Mouse (Mus musculus) lung, postnatal 4 days (tissue): ENCODE measurements at regions not wholly inside any gene's neighbourhood (a gene's known extent, or its start where the extent isn't known, plus 50 kb on each side); places are given as distances from the start of the nearest gene placed in this dataset.

ENCODE experiments used
- DNase-seq, 2 experiments: peaks; one replicate each; pipeline ENCODE4 v3.0.0; 2021

DNA sequence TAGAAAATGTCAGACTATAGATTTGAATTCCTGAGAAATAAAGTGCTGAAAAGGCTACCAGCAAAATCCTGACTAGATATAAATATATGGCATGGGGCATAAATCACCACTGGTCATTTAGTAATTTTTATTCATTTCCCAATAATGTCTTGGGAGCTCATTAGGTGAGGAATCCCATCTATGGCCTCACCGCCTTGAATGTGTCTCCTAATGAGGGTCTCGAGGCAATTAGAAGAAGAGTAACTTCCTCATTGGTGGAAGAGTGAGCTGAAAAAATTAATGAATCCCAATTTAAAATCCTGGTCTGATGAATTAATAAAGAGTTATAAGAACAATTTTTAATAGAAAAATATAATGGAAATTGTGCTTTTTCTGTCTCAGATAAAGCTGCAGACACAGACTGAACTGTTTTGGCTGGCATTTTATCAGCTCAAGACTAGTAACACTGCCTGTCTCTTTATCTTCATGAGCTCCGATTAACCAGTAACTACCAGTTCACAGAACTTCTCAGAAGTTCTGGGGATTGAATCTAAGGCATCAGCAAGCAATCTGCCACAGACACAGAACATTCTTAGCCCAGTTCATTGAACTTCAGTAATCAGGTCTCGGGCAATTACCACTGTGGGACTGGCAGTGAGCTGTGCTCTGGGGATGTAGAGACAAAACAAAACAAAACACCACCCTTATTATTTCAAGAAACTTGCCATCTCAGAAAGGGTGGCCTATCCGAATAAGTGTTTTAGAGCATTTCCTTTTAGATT is 170.7 kb downstream of the Plpp3 start:
- DNase-seq = no peak

DNA sequence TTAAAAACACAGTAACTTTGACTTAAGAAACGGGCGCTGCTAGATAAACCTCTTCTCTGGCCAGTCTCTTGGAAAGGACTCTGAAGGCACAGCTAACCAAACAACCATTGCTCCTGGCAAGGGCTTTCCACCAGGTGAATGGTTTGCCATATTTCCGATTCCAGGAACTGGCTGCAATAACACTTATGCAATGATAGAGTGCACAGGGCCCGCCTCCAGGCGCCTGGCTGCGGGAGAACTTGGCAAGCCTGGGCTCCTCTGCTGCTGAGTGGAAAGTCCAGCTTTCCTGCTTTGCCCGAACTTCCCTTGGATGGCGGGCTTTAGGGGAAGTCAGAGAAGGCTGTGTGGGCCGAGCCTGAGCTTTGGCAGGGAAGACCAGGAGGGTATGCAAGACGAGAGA is 171.6 kb downstream of the Plpp3 start:
- peak; percentile 66 to 82 for DNase-seq

DNA sequence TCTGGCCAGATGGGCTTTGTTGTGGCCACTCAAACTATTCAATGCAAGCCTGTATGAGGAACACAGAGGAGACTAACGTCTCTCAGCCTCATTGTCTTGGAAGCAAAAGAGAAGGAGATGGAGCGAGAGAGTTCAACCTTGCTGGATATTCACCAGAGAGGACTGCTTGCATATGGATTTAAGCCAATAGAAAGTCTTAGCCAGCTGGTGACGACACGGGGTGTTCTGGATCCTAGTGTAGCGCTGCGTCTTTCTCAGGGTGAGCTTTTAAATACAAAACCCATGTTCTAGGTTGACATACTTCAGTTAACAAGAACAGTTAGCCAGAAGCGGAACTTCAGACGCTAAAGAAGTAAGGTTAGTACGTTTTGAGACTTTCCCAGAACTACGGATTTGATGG is 174.9 kb downstream of the Plpp3 start:
- DNase-seq = no peak

DNA sequence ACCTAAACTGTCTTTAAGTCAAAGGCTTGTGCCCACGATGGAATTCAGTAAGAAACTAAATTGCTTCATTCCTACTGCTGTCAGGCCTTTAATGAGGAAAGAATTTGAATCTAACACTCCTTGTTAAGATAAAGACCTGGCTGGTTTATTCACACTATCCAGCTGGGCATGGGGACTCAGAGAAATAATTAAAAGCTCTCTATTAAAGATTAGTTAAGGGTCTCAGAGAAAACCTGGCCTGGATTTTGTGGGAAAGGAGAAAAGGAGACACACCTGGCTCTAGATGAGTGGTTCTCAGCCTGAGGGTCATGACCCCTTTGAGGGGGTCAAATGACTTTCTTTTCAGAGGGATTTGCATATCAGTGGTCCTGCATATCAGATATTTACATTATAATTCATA is 178.7 kb downstream of the Plpp3 start:
- no peak for DNase-seq

DNA sequence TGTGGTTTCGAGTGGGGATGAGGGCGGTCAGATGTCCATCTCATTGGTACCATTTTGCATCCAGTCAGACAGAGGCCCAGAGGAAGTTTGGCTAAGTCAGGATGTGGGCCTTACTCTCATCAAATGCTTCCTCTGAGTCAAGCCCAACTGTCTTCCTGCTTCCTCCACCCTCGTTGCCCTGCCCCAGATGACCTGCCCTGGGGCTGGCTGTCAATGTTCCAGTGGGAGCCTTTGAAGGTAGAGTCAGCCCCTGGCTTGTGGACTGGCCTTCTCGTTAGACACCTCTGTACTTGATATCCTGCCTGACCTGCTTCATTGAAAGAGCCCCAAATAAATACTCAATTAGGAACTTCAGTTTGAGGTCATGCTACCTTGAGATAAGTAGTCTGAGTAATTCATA is 179.4 kb downstream of the Plpp3 start:
- DNase-seq = no peak

DNA sequence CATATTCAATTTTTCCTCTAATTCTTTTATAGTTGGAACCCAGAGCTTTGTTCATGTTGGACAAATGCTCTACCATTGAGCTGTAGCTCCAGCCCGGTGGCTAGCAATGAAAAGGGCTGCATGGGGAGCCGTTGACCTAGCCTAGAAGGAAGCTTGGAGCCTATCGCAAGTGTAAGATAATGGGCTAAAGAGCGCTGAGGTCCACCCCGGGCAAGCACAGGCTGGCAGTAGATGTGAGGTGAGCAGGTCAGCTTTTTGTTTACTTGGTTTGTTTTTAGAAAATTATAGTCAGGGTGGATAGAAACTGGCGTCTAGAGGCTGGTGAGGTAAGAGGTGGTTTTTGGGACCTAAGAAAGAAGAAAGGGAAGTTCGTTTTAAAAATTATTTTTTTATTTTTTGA is 181.0 kb downstream of the Plpp3 start:
- no peak for DNase-seq

DNA sequence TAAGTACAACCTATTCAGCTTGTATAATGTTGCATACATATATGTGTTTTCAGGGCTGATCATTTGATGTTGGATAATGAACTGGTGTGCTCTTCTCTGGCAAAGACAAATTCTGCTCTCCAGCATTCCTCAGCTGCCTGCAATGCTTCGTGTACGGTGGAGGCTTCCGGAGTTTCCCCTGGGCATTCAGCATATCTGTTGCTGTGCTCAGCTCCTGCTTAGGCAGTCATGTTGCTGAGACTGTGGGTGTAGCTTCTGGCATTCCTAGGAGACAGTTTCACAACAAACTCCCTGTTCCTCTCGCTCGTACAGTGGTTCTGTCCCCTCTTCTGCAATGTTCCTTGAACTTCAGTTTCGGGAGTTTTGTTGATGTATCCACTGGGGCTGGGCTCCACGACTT is 181.7 kb downstream of the Plpp3 start:
- no peak for DNase-seq

DNA sequence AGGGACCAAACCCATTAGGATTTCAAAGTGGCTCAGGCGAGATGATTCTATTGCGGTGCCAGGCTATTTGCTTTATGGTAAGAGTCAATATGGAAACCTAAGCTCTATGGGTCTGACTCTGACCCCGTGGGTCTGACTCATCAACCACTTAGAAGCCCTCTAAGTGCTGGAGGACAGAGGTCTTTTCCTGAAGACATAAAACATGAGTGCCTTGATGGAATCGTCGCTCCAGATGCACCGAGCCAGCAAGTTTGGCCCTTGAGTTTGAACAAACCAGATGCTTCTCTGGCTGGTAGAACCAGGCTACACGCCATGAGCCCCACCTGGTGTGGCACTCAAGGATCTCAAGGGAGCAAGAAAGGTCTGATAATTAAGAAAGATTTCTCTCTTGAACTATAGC is 184.1 kb downstream of the Plpp3 start:
- DNase-seq = no peak

DNA sequence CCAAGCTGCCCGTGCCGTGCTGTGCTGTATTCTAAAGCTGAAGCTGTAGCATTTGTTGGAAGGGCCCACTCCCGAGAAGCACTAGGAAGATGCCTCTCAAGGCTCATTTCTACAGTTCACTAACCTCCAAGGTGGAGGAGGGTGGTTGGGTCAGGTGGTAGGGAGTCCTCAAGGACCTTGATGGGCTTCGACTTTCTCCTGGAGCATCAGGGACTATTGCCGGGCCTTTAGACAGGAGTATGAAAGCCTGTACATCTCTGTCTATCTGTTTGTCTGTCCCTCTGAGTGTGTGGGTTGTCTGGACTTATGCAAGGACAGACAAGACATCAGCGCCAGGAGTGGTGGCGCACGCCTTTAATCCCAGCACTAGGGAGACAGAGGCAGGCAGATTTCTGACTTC is 189.7 kb downstream of the Plpp3 start:
- no peak for DNase-seq

DNA sequence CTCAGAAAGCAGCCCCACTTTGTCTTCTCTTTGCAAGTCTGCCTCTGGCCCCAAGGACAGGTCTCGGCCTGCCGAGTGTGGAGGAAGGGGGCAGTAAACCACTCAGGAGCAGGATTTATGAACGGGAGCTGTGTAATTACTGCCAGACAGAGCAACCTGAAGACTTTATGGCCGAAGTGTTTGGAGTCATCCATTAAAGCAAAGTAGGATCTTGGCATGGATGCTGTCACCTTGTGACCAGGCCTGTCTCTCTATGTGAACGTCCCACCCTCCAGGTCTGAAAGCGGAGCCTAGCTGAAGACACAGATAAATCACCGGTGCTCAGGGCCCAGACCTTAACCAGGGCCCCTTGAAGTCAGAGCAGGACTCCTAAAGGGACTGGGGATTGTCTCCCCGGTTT is 190.8 kb downstream of the Plpp3 start:
- no peak for DNase-seq

DNA sequence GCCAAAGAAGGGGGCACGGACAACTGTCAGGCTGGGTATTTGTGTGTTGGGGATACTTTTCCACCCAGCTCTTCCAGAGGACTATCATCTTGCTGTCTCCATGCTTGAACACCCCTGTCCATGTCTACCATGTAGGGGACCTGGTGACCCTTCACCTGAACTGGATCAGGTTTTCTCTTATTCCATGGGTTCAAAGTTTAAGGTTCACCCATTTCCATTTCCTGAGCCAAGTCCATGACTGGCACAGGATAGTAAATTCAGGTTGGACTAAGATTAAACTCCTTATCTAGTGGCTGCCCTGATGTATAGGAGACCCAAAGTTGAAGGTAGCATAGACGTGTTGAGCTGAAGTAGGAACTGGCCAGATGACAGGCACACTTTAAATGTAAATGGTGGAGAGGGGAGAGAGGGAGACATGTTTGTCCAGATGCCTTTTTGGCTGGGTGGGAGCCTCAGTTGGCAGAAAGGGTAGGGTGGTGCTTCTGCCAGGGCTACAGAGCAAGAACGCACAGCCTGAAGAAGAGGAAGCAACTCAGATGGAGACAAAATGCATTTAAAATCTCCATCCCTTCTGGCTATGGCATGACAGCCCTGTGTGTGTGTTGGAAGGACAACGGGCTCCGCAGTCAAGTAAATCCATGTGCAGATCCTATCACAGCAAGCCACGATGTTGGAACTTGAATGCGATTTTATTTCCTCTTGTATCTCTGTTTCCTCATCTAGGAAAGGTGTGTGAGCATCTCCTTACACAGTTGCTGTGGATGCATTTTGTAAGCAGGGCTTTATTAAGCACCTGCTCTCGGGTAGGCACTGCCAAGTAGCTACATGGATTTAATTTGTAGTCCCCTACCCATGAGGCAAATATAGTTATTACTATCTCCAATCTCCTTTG is 192.4 kb downstream of the Plpp3 start:
- DNase-seq = no peak

DNA sequence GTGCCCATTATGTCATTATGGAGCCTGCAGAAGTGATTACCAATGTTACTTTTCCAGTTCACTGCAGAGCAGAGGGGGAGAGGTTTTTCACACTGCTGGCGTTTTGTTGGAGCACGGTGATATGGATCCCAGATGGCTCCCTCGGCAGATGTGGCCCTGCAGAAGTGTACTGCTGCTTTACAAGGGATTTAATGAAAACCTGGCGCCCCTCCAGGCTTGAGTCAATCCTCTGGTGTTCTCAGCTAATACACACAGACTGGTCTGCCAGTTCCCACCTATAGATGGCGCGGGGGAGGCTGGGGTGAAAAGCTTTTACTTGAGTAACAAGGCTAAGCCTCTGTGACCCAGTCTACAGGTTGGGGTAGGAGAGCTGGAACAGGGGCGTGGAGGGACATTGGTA is 195.2 kb downstream of the Plpp3 start:
- DNase-seq = peak; percentile 28 to 63

DNA sequence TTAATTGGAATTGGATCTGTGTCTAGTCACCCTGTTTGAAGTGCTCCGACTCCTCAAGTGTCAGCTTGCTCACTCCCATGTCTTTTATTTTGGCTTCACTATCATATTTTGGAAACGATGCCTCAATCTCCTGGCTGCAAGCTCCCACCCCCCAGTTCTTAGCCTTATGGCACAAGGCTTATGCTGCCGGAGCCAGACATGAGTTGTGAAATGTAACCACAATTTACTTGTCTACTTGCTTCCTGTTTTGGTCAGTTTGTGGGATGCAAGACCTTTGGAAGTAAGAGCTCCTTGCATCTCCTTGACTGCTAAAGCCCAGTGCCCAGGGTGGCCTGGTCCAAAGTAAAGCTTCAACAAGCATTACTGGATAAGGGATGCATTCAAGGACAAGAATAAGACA is 195.8 kb downstream of the Plpp3 start:
- DNase-seq = no peak

DNA sequence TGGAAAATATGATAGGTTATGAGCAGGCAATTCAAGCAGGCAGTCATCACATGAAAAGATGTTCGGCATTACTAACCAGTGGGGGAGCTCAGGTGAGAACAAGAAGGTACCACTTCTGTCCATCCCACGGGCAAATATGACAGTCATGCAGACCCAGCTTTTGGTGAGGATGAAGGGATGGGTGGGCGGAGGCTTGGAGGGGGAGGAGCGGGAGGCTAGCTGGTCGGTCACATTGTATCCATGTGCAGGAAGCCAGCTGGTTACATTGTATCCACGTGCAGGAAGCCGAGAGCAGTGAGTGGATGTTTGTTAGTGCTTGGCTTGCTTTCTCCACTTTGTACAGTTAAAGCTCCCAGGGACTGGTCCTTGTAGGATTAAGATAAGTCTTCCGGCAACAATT is 196.9 kb downstream of the Plpp3 start:
- no peak for DNase-seq

DNA sequence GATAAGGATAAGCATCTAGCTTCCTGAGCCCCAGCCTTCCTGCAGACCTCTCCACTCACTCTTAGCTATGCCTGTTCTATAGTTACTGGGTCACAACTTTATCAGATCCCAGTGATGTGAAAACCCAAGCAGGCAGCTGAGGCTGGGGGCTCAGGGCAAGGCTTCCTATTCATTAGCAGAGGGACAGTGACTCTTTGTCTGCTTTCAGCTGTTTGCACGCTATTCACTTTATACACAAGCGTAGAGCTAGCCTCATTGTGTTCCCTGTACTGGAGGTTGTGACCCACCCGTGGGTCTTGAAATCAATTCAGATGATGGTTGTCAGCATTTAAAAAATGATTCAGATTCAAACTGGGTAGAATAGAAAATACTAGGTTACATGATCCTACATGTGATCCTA is 199.5 kb downstream of the Plpp3 start:
- no peak for DNase-seq

DNA sequence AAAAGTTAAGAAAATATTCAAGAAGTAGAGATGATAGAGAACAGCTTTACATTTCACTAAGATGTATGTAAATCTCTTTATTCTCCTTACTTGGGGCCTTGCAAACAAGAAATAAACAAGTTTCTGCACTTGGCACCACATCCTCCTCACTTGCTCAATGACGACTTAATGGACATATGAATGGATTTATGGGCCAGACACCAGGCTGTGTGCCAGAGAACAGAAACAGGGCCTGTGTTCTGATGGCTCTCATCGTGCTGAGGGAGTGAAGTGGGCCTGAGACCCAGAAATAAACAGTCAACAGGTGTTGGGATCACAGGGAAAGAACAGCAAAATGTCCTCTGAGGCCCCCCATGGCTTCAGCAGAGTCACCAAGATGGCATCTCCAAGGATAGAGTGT is 201.6 kb downstream of the Plpp3 start:
- DNase-seq = peak in 1 of 2 experiments; percentile 39

DNA sequence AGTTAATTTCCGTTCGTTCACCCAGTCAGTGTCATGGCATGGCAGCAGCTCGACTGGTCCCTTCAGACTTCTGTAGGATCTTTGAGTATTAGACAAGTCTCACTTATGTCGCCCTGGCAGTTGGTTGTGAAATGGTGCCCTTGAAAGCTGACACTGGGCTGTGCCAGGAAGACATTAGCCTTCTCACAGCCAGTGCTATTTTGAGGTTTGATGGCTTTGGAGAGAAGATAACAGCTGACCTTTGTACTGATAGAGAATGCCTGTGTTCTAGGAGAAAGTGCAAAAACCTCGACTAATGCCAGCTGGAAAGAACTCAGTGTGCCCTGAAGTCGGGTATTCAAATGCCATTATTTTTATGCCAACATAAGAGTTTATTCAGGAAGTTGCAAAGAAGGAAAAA is 207.3 kb downstream of the Plpp3 start:
- DNase-seq = no peak

DNA sequence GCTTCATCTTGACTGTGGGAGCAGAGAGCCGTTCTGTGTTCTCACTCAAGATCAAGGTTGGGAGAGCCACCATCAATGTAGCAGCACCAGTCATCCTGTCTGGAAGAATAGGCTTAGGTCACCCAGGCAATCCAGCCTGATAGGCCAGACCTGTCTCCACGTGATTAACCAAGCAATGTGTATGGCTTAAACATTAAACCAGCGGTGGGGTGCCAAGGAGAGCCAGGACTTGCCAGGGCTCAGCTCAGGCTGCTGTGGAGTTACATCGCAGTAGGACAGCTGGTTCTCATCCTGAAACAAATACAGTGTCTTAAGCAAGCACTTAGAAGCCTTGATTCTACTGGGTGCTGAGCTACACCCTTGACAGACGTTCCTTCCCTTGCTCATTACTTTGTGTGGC is 207.9 kb downstream of the Plpp3 start:
- DNase-seq = peak; percentile 28 to 68

DNA sequence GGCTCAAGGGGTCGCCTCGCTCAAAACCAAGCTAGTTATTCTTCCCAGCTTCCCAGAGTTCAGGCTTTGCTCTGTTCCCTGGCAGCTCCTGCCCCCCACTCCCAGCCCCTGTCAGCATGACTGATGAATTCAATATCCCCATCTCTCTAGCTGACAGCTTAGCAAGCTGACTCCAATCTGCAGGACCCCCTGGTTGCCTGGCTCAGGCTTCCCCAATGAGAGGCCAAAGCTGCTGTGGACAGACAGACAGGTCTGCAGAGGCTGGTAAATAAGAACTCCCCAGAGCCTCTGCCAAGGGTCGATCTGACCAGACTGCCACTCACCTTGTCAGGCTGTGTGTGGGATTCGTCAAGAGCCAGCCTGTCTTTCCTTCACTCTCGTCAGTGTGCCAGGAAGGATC is 219.4 kb downstream of the Plpp3 start:
- no peak for DNase-seq

DNA sequence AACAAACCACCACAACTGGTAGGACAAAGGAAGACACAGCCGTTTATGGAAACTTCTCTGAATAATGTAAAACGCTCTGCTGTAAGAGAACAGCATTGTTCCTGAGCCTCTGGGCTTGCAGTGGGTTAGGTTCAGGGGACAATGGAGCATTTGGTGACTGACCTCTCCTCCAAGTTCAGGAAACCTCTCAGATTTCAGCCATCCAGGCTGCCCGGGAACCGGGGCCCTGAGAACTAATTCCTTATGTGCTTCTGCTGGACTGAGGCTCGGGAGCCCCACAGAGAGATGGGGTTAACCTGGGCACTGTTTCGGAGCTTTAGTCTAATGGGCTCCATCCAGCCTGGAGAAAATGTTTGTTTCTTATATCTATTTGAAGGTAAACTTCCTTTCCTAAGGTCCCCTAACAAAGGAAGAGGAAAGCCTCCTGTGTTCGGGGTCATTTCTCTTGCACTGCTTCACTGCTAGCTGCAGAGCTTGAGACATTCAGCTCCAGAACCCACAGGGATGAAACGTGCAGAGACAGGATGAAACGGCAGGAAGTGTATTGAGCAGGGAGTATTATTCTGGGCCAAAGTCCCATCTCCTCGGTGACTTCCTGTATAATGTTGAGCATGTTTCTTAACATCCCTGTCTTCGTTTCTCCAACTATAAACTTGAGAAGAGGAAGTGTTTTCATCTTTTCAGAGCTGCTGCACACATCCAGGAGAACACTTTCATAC is 220.5 kb downstream of the Plpp3 start:
- peak in 1 of 2 experiments; percentile 26 for DNase-seq

DNA sequence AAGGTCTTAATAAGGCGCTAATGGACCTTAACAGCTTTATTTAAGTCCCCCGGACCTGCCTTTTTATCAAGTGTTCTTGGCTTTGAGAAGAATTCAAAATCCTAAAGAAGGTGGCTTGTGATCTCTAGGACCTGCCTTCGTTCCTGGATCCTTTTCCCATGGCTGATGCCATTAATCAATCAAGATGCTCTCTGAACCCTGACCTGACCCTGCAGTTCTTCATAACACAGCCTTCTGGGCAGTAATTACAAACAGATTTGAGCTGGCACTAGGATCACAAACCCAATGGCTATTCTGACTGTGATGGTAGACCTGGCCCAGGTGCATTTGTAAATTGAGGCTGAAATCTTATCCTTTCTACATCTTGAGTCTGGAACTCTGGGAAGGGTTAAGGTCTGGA is 227.7 kb downstream of the Plpp3 start:
- no peak for DNase-seq

DNA sequence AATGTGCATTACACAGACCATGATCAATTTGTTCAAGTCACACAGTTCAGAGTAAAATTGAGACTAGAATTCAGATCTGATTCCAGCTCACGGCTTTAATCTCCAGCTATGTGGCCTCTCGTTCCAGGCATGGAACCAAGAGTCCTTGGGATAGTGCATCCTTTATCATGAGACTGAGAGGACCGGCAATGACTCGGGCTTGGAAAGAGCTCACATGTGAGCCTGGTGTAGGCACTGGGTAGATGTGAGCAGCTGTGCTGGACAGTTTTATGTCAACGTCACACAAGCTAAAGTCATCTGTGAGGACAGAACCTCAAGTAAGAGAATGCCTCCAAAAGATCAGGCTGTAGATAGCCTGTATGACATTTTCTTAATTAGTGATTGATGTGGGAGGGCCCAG is 228.3 kb downstream of the Plpp3 start:
- no peak for DNase-seq

DNA sequence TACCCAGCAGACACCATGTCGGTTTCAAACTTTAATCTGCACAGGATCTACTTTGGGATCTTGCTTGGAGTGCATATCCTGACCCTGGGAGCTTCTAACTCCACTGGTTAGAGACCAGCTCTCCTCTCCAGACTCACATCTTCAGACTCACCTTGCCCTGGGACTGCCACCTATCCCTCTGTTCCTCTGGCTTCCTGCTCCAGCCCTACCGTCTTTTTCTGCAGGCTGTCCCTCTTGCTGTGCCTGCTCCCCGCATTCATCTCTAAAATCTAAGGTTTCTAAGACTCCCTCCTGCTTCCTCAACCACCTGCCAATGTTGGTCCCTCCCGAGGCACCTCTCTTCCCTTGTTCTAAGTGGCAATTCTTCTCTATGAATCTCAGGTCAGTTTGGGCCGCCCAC is 233.2 kb downstream of the Plpp3 start:
- DNase-seq = peak in 1 of 2 experiments; percentile 23

DNA sequence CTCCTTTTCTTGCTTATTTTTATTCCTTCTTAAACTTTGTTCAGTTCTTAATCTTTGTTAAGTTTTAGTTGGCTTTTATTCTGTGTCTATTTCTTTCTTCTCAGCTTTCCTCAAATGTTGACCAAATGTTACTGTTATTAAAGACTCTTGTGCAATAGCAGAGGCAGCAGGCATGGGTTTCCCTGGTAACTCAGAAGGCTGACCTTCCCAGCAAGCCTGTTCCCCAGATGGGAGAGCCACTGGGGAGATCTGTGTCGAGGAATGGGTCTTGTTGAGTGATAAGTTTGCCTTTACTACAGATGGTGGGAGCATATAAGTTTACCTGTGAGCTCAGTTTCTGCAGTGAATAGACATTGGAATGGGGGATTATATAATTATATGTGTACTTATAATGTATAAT is 237.2 kb downstream of the Plpp3 start:
- DNase-seq = no peak
